Mouse (Mus musculus) embryo, embryonic 11.5 days (tissue): ENCODE measurements around the gene Slc6a9.

Source experiments
- DNase-seq: peaks from one replicate; pipeline ENCODE4 v3.0.0-alpha.2; 2012; ENCODE audit warnings: low read depth, low spot score

The Slc6a9 gene

DNA sequence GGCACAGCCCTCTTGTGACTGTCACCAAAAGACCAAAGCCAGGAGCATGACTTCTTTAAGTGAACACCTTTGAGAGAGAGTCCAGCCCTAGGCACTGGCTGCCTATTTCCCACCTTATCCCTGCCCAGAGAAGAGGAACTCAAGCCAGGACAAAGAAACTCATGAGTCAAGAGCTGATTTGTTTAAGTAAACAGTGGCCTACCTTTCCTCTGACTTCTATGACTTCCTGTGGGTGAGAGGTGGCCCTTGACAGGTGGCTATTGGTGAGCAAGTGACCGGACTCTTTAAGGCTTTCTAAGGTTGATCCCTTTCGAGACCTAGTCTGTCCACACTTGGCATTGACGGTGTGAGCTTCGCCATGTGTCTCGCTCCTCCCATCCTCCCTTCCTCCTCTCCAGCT lies 6.5 kb downstream of the Slc6a9 start:
- no peak for DNase-seq

GRCm38 (mm10) chr4:117841566-117841965 lies 7.3 kb downstream of the Slc6a9 start:
- DNase-seq = no peak

- no peak for DNase-seq
These were observed 8.8 kb downstream of the Slc6a9 start for GRCm38 (mm10) chr4:117843101-117843500.

DNA sequence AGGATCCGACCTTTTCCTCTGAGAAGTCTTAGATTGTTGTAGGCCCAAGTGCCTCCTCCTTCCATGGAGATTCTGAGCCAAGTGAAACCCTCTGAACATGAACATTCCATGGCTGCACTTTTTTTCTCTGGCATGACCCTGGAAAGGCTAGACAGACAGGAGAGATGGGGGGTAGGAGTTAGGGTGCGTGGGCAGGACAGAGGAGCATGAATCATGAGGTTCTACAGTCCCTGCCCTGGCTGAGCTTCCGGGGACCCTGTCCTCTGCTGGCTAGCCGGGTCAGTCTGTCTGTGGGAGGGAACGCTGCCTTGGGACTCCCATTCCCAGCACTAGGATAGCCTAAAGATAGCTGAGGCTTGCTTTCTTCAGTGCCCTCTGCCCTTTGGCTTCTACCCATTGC lies 10.2 kb downstream of the Slc6a9 start:
- DNase-seq = no peak

DNA sequence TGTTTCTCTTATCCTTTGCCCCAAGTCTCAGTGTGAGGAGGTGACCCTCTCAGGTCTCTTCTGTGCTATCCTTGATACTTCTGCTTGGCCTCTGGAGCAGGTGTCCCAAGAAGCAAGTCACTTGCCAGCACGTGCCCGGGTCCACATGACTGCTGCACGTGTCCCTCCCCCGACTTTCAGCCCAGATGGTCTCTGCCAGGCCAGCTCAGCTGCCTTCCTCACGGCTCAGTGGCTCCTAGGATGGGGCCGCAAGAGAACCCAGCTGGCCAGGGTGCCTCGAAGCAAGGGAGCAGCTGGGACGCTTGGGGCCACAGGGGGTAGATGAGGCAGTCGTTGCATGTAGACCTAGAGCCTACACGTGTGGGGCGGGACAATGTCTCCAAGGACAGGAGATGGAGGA lies 11.0 kb downstream of the Slc6a9 start:
- DNase-seq = no peak

DNA sequence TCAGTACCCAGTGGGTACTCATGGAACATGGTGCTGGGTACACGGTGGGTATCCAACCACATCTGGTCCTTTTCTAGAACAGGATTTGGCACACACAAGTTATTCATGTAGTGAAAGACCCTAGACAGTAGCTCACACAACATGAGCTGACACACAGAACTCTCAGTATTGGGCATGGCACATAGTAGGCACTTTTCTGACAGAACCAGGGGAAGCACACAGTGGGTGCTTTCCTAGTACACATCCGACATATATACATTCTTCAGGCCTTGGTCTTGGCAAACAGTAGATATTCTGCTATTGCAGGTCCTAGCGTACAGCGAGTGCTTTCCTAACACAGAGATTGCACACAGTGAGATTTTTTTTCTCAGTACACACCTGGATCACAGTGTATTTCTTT lies 12.0 kb downstream of the Slc6a9 start:
- no peak for DNase-seq

GRCm38 (mm10) chr4:117847011-117847410 lies 12.7 kb downstream of the Slc6a9 start:
- no peak for DNase-seq

DNA sequence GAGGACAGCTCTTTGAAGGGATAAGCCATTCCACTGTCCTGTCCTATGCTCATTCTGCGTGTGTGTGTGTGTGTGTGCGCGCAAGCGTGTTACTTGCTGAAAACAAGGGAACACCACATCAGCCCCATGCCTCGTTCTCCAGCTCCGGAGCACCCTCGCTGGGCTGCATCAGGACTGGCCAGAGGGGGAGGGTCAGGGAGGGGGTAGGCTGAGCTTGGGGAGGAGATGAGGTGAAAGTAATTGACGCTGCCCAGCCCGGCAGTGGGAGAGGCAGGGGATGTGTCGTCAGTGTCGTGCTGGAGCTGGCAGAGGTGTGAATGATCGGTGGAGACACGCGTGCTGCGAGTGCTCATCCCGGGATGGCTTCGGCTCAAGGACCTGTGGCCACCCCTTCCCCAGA lies 14.8 kb downstream of the Slc6a9 start:
- DNase-seq = no peak

DNA sequence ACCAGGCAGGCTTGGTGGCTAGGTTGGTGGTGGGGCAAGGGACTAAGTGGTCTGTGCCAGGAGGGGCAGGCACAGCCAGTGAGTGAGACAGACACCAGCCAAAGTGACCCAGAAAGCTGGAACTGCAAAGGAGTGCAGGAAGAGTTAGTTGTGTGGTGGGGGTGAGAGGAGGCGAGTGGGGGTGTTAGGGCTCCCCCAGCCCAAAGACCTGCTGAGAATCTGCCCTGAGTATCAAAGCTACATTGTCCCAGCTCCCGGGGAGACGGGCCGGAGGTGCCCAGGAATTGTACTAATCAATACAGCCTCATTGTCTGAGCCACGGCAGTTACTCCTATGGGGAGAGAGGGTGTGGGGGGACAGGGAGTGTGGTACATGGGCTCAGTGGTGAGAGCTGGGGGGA lies 15.2 kb downstream of the Slc6a9 start:
- no peak for DNase-seq

GRCm38 (mm10) chr4:117850176-117850575 lies 15.9 kb downstream of the Slc6a9 start:
- no peak for DNase-seq

DNA sequence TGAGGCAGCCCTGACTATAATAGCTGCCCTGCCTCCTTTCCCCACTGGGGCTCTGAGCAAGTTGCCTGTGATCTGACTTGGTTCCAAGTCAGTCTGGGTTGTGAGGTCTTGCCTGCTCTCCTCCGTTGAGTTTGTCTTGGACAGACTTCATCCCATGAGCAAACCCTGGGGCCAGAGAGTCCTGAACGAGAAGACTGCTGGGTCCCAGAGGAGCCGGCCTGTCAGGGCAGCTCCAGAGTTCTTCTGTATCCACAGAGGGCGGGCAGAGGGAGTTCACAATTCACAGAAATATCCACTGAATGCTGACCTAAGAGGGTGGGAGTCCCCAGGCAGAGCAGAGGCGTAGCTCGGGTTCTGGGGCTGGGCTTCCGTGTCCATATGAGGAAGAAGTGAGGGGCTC lies 16.6 kb downstream of the Slc6a9 start:
- no peak for DNase-seq

GRCm38 (mm10) chr4:117852152-117852868 lies 18.0 kb downstream of the Slc6a9 start:
- no peak for DNase-seq

DNA sequence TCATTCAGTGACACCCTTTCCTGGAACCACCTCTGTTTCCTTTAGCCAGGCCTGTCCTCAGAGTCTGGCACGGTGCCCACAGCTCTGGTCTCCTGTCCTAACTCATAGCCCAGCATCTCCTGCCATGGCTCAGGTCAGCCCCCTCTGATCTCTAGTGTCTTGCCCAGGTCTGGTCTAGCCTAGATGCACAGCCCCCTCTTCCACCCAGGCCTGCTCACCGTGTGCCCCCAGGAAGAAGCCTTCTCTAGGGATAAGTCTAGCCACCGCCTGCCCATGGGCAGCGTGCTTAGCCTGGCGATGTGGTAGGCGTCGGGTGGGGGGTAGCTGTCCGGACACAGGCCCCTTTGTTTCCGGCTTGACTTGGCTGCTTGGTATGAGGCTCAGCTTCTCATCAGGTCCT lies 20.8 kb downstream of the Slc6a9 start:
- DNase-seq = no peak

- no peak for DNase-seq
These were observed 24.5 kb downstream of the Slc6a9 start for GRCm38 (mm10) chr4:117858794-117859193.

GRCm38 (mm10) chr4:117860570-117860969 lies 26.3 kb downstream of the Slc6a9 start:
- no peak for DNase-seq

DNA sequence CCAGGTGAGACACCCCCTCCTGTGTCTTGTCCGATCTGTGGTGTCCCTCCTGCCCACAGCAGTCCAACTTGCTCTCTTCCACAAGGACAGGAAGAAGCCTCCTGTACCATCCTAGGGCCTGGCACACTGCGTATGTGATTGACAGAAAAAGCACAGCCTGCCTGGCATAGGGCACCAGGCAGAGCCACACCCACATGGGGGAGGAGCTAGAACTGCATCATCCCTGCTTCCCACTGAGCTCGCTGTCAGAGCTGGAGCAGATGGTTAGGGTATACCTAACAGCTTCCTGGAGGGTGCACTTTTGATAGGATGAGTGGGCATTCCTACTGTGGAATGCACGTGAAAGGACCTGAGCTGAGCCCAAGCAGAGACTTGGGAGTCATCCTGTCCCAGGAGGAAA lies 28.5 kb downstream of the Slc6a9 start:
- no peak for DNase-seq

GRCm38 (mm10) chr4:117866083-117866482 lies 31.8 kb downstream of the Slc6a9 start:
- DNase-seq = no peak

GRCm38 (mm10) chr4:117867000-117867399 lies 32.7 kb downstream of the Slc6a9 start:
- no peak for DNase-seq

DNA sequence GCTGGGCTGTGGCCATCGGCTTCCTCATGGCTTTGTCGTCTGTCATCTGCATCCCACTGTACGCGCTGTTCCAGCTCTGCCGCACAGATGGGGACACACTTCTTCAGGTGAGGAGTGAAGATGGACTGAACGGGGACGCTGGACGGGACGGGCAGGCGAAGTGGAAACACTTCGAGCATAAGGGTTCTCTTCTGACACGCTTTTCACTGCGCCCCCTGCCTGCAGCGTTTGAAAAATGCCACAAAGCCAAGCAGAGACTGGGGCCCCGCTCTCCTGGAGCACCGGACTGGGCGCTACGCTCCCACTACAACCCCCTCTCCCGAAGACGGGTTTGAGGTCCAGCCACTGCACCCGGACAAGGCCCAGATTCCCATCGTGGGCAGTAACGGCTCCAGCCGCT lies 33.5 kb downstream of the Slc6a9 start:
- peak; percentile 52 for DNase-seq

DNA sequence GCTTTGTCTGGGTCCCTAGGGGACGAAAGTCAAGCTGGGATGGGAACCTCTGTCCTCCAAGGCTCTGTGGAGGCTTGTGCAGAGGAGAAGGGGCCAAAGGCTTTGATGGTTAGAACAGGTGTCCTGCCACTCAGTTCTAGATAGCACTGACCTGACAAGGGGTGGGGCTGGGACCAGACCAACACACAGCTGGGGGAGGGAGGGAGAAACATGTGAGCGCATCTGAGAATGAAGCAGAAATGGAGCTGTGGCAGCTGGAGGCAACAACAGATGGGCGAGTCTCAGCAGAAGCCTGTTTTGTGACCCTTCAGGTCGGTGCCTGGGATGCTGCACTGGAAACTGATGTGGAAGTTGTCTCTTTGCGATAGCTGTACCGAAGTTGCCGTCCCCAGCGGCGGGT lies 35.0 kb downstream of the Slc6a9 start:
- DNase-seq = no peak

DNA sequence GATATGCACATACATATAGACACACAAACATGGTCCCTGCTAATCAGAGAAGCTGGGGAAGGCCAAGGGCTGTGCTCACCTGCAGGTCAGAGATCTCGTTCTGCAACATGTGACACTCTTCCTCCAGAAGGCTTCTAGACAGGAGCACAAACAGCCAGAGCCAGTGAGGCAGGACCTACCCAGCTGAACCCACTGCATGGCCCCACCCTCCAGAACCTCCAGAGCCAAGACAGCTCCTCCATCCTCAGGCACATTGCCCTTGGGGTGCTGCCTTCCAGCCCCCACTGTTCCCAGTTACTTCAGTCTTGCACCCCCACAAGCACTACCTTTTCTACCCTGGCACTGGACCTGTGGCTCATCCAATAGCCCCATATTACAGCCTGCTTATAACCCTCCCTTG lies 36.1 kb downstream of the Slc6a9 start:
- DNase-seq = no peak

- no peak for DNase-seq
These were observed 37.5 kb downstream of the Slc6a9 start for GRCm38 (mm10) chr4:117871787-117872186.

- DNase-seq = no peak
These were observed 38.2 kb downstream of the Slc6a9 start, which contains the start of gene Ccdc24 for GRCm38 (mm10) chr4:117872471-117872886. Ccdc24 (minus strand) TSS chr4:117872557.

- DNase-seq = no peak
These were observed 39.3 kb downstream of the Slc6a9 start for GRCm38 (mm10) chr4:117873615-117874014.
